Mouse (Mus musculus) olfactory bulb, adult 2 months (tissue): ENCODE data around the gene Crim1. TPM values are rescaled to one million over a fixed set of nuclear protein-coding genes. Genes with fewer than 3 reads are reported as not detected.

ENCODE experiments used
- H3K27ac ChIP-seq: fragments of 200-500 bp; 2 replicates; pipeline ENCODE4 v1.5.1; 2012; ENCODE audit warnings: low read depth, low read length; ENCODE audit not compliant: insufficient read depth
- H3K4me1 ChIP-seq: fragments of 200-500 bp; 2 replicates; pipeline ENCODE4 v1.6.1; 2012; ENCODE audit warnings: low read length; ENCODE audit not compliant: control insufficient read depth, insufficient read depth
- H3K4me3 ChIP-seq: fragments of 200-500 bp; 2 replicates; pipeline ENCODE4 v1.5.1; 2012; ENCODE audit warnings: mild to moderate bottlenecking, low read depth, low read length, moderate library complexity; ENCODE audit not compliant: insufficient read depth
- CTCF ChIP-seq: fragments of 200-500 bp; IDR thresholded peaks from 2 replicates; pipeline ENCODE4 v1.5.1; 2012; ENCODE audit warnings: low read depth, mild to moderate bottlenecking, low read length, moderate library complexity; ENCODE audit not compliant: insufficient read depth
- POLR2A ChIP-seq: fragments of 200-500 bp; IDR thresholded peaks from 2 replicates; pipeline ENCODE4 v1.6.1; 2012; ENCODE audit warnings: mild to moderate bottlenecking, low read depth, low read length, moderate library complexity; ENCODE audit not compliant: insufficient read depth
- WGBS: fragments of 180-500 bp; shearing (Covaris S2); methylation state at CpG from one replicate; pipeline ENCODE4 v1.1.7; 2018; 5-methylcytosine and 5-hydroxymethylcytosine counted together
- polyA plus RNA-seq: library from polyadenylated mRNA; stranded (reverse); fragments of >200 nt; gene quantifications from 2 replicates; pipeline ENCODE4 v1.2.4, GENCODE M21; 2012; ENCODE audit warnings: low replicate concordance; ENCODE audit not compliant: missing spikeins, insufficient read depth, insufficient read length

The Crim1 gene
- polyA plus RNA-seq, 1 experiment: not detected

DNA sequence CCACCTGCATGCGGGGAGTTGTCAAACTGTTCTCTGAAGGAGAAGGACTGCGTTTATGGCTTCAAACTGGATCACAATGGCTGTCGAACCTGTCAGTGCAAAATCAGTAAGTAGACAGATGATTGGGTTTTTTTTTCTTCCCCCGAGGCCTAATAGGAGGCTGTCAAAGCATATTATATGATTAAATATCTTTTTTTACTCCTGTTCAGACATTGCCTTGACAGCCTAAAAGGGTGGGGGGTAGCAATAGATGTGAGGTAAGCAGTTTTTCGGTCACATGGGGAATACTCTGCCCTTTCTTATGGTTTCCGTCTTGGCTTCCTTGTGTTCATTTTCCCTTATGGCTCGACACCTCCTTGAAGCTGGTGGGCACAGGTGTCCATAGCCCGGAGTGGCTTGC is 135.2 kb downstream of the Crim1 start:
- TF ChIP-seq CTCF: no peak
- TF ChIP-seq POLR2A: no peak
- WGBS: 93% methylated on average over 8 of the region's 8 CpGs
- H3K4me1 ChIP-seq: no peaks in the 10 kb centered on the region
- H3K27ac ChIP-seq: no peak overlapping the region
- no peak overlapping the region for H3K4me3 ChIP-seq

- H3K27ac ChIP-seq: no peak overlapping the region
- WGBS: 94% methylated on average over 3 of the region's 3 CpGs
- H3K4me3 ChIP-seq: no peak overlapping the region
- no peaks in the 10 kb centered on the region for H3K4me1 ChIP-seq
- no peak for TF ChIP-seq CTCF
- no peak for TF ChIP-seq POLR2A
Observed at GRCm38 (mm10) chr17:78343688-78344087, 143.6 kb downstream of the Crim1 start.

GRCm38 (mm10) chr17:78347111-78347801 is 147.2 kb downstream of the Crim1 start:
- WGBS: 94% methylated on average over 17 of the region's 17 CpGs

GRCm38 (mm10) chr17:78351676-78352499 is 151.8 kb downstream of the Crim1 start:
- TF ChIP-seq POLR2A: no peak
- no peak for TF ChIP-seq CTCF
- 90% methylated on average over 12 of the region's 12 CpGs for WGBS
- no peak overlapping the region for H3K27ac ChIP-seq
- H3K4me1 ChIP-seq: 0 out of 2 replicates have a peak, but pooled peaks cover 3% of the 10 kb centered on the region
- no peak overlapping the region for H3K4me3 ChIP-seq

More at GRCm38 (mm10) chr17:78347111-78347801, 147.2 kb downstream of the Crim1 start:
- Histone ChIP-seq H3K4me1 (0 out of 2 replicates have a peak, but pooled peaks cover 3% of the 10 kb centered on the region), H3K4me3 (no peak overlapping the region), H3K27ac (no peak overlapping the region)
- TF ChIP-seq POLR2A: no peak
- TF ChIP-seq CTCF: no peak

- Histone ChIP-seq H3K27ac (no peak overlapping the region), H3K4me3 (no peak overlapping the region), H3K4me1 (peaks cover 7% of the 10 kb centered on the region)
- WGBS: 95% methylated on average over 3 of the region's 3 CpGs
- no peak for TF ChIP-seq POLR2A
- no peak for TF ChIP-seq CTCF
Observed at GRCm38 (mm10) chr17:78352500-78352855, 152.4 kb downstream of the Crim1 start.

DNA sequence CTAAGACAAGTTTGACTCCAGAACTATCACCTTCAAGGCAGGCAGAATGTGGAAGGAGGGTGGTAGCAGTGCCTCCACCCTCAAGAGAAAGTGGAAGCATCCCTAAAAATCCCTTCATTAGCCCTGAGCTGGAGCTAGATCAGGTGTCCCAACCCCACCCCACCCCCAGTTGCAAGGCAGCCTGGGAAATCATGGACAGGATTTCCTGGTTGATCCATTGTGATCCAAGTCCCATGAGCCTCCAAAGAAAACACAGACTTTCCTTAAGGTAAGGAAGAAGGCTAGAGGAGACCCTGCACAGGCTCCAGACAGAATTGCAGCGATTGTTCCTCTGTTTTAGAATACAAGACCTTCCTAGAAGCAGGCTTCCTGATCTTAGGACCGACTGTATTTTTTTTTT is 154.4 kb downstream of the Crim1 start:
- H3K4me1 ChIP-seq: peaks cover 10% of the 10 kb centered on the region
- 83% methylated on average over 2 of the region's 2 CpGs for WGBS
- TF ChIP-seq POLR2A: no peak
- TF ChIP-seq CTCF: no peak
- no peak overlapping the region for H3K27ac ChIP-seq
- no peak overlapping the region for H3K4me3 ChIP-seq

DNA sequence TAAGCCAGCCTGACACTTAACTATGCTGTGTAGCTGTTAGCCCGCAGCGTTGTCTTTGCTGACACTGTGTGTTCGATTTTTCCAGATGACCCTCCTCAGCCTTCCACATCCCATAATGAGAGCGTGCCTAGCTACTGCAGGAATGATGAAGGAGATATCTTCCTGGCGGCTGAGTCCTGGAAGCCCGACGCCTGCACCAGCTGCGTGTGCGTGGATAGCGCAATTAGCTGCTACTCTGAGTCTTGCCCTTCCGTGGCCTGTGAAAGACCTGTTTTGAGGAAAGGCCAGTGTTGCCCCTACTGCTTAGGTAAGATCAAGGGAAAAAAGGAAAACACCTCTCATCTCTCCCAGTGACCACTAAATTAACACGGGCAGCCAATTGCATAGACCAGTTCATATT is 154.8 kb downstream of the Crim1 start:
- WGBS: 94% methylated on average over 12 of the region's 12 CpGs
- peaks cover 12% of the 10 kb centered on the region for H3K4me1 ChIP-seq
- TF ChIP-seq POLR2A (no peak), CTCF (no peak)
- no peak overlapping the region for H3K4me3 ChIP-seq
- H3K27ac ChIP-seq: no peak overlapping the region

DNA sequence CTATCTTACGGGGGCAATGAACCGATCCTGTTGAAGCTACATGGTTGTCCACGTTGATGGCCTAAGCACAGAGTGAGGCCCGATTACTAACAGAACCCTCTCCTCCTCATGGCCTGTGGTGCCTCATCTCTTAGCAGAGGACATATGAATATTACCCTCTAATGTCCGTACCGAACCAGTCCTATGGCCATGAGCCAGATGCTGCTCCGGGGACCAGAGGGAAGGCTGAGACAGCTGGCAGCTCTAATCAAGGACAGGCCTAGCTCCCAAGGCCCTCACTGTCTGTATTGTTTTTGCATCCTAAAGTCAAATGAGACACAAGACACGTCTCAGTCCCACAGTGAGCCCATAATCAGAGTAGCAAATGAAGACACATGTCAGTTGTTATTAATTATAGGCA is 155.6 kb downstream of the Crim1 start:
- H3K27ac ChIP-seq: no peak overlapping the region
- 85% methylated on average over 8 of the region's 8 CpGs for WGBS
- peaks cover 13% of the 10 kb centered on the region for H3K4me1 ChIP-seq
- no peak overlapping the region for H3K4me3 ChIP-seq
- no peak for TF ChIP-seq POLR2A

- Histone ChIP-seq H3K4me3 (no peak overlapping the region), H3K4me1 (peaks cover 10% of the 10 kb centered on the region), H3K27ac (no peak overlapping the region)
- TF ChIP-seq POLR2A (no peak), CTCF (no peak)
- 12% methylated on average over 4 of the region's 4 CpGs for WGBS
Observed at GRCm38 (mm10) chr17:78357753-78358152, 157.7 kb downstream of the Crim1 start.
